Mouse (Mus musculus) left cerebral cortex, postnatal 14 days (tissue): ENCODE measurements around the gene Ltb4r2. TPM values are rescaled to one million over a fixed set of nuclear protein-coding genes. Genes with fewer than 3 reads are reported as not detected.

Experiments used
- DNase-seq, 2 experiments: peaks; one replicate each; pipeline ENCODE4 v3.0.0; 2021 to 2022; ENCODE audit warnings: low spot score in 2 of 2, mixed read lengths in 1 of 2
- intact Hi-C: fragments of 180-260 bp; cut with DNase I; formaldehyde crosslinking; loops from one replicate; pipeline ENCODE4 v1.15.1; 2025
- long read RNA-seq, 2 experiments: library from polyadenylated mRNA; stranded (forward); transcript quantifications; one replicate each; pipeline ENCODE4 v2.0.0; 2021
- total RNA-seq, 2 experiments: library from RNA; stranded (reverse); gene quantifications; 2 replicates each; pipeline ENCODE4 v1.2.3; 2021

Gene Ltb4r2
- under 1 TPM; 0.22 to 0.42 TPM for total RNA-seq
- long read RNA-seq, experiment 1: 0 reads
- long read RNA-seq, experiment 2: 0 reads

DNA sequence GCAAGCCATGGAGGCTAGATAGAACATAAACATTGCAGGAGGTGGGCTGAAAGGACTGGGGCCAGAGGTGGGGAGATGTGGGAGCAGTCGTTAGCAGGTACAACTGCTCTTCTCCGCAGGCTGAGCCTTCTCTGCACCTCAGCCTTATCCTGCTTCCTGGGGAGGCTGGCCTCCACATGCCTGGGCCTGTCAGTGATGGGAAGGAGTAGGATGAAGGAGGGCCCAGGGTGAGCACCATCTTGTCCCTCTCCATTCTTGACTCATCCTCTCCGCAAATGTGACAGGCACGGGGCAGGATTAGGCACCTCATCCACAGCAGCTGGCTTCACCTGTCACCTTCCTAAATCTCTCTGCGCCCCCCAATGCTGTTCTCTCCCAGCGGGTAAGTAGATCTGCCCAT is at the start of gene Ltb4r2:
Gene Ltb4r2 (plus strand): TSS at position 266 of the 400 bp plus-strand sequence.
- DNase-seq: no peak
- intact Hi-C loops: no loop called here

DNA sequence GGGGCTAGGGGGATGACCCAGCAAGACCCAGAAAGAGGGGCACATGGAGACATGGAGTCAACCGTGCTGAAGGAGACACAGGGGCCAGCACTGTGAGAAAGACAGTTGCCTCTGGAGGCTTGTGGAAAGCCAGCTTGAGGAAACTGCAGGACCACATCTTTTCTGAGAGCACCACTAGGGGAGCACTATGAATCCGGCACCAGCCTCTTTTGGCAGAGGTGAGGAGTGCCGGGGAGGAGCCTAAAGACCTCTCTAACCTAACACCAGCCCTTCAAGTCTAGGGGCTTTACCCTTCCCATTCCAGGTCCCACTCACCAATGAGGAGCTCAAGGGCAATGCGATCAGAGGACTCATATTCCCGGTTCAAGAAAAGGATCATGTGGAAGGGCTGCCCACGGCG is 49.4 kb upstream of the Ltb4r2 start:
- intact Hi-C loops: no loop called here
- DNase-seq: no peak

DNA sequence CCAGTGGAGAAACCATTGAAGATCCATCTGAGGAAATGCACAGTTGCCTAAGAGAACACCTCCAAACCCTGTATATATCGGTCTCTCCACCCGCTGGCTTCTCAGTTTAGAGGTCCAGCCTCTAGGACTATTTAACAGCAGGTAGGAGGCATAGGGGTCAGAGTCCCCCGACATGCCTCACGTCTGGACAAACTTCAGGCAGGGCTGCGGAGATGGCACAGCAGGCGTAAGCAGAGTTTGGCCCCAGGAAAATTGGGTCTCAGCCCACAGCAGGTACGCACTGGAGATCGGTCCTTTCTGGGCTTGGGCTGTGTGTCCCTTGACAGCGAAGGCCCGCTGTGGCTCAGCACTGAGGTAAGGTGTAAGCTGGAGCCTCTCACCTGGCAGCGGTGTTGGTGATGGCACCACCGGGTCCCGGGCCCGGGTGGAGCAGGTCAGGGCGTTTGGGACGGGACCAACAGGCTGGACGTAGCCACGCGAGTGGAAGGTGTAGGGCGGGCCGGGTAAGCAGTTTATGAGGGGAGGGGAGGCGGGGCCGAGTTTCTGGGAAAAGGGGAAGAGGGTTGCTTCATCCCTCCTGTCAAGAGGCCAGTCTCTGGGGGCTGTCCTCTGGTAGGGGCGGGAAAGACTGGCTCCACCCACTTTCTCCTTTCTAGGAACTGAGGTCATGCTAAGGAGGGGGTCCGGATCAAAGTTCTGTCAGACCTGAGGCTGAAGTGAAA is 48.1 kb upstream of the Ltb4r2 start:
- intact Hi-C loops: no loop called here
- DNase-seq: no peak

- no peak for DNase-seq
- intact Hi-C loops: no loop called here
These were observed 47.5 kb upstream of the Ltb4r2 start, which contains the start of gene Tgm1 for GRCm38 (mm10) chr14:55713729-55714122. Gene Tgm1 (minus strand): TSS chr14:55713926.

GRCm38 (mm10) chr14:55714893-55715292 is 46.3 kb upstream of the Ltb4r2 start:
- intact Hi-C loops: no loop called here
- DNase-seq: no peak

GRCm38 (mm10) chr14:55716271-55716670 is 45.0 kb upstream of the Ltb4r2 start:
- intact Hi-C loops: no loop called here
- DNase-seq: no peak

DNA sequence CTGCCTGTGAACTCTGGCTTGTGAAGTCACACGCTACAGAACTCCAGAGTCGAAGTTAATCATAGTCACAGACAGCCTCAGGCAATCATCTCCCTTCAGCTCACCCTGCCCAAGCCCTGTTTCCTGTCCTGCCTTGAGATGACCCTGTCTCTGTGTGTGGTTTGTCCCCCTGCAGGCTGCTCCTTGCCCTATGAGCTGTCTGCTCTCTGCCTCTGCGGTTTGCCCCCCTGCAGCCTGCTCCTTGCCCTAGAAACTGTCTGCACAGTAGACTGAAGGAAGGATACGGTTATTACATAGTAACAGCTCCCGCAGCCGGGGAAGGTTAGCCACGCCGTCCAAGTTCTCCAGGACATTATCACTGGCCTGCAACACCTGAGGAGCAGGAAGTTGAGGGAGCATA is 44.3 kb upstream of the Ltb4r2 start:
- intact Hi-C loops: no loop called here
- DNase-seq: no peak

DNA sequence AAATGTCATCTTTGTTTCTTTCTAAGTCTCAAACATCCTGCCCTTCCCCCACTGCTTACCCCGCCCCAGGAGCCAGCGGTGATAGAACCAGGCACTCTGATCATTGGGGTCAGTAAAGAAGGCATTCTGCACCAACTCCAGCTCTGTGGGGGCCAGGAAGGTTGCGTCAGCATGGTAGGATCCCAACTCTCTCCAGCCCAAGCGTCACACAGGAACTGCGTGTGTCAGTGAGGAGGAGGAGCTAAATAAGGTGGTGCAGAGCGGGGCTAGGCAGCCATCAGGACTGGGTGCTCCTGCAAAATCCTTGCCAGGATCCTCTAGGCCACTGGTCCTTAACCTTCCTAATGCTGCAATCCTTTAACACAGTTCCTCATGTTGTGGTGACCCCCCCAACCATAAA is 41.5 kb upstream of the Ltb4r2 start:
- intact Hi-C loops: no loop called here
- DNase-seq: no peak

GRCm38 (mm10) chr14:55720666-55721065 is 40.6 kb upstream of the Ltb4r2 start:
- no peak for DNase-seq
- intact Hi-C loops: no loop called here

DNA sequence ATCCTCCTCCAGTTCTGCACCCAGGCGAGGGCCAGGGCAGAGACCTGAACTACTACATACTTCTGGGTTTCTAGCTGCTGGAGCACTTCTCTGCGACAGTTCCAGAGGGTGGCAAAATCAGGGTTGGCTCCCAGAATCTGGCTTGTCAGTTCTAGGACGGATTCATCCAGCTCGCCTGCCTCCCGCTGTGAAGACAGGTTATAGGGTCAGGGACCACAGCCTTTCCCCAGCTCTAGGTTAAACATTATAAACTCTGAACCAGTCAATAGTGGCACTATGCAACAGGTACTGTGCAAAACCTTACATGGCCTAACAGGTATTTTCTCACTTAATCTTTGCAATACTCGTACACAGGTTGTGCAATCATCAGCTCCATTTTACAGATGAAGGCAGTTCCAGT is 40.2 kb upstream of the Ltb4r2 start:
- intact Hi-C loops: no loop called here
- DNase-seq: no peak

DNA sequence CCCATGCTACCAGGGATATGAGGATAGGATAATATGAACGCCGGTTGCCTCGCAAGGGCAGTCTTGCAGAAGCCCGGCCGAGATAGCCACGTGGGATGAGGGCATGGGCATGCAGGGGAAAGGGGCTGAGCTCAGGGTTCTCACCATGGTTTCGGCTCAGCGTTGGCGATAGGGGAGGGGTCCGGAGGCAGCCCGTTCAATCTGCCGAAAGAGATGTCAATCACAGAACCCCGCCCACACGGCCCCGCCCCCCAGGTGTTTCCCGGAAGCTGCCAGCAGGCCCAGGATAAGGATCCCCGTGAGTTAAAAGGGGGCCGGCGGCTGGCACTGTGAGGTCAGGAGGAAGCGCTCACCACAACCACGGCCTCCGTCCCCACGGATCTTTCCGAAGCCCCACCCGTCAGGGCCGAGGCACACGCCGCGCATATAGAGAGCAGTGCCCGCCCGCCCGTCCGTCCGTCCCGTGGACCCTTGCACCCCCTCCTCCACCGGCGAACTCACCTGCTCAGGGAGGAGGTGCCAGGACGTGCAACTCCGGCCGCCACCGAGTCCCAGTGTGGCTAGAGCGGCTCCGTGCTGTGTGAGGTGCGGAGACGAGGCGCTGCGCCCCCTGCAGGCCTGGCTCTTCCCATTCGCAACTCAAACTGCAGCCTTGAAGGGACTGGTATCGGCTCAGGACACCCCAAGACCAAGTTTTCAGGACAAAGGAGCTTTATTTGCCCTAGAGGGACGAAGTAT is 39.4 kb upstream of the Ltb4r2 start, which contains the start of gene Rabggta:
Gene Rabggta (minus strand): TSS at position 564 of the 738 bp plus-strand sequence.
- intact Hi-C loops: no loop called here
- peak; percentile 94 for DNase-seq

DNA sequence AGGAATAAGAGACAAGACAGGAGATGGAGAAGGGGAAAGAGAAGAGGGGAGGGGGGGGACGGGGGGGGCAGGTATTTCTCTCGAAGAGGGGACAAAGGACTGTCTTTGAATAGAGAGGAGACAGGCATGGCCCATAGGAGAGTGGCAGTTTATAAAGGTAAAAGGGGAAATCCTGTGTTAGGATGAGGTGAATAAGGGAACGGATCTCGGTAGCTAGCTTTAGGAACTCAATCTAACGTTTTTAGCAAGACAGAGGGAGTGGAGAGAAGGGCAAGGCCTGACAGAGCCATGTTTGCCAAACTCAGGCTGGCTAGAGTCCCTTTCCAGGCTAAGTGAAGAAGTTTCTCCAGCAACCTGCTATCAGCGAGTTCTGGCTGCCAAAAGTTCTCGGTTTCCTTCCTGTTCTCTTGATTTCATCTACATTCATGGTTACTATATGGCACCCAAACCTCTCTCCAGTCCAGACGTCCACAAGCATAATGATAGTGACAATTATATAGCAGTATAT is 38.7 kb upstream of the Ltb4r2 start:
- intact Hi-C loops: no loop called here
- no peak for DNase-seq

GRCm38 (mm10) chr14:55723433-55723832 is 37.8 kb upstream of the Ltb4r2 start:
- DNase-seq: no peak
- intact Hi-C loops: no loop called here

DNA sequence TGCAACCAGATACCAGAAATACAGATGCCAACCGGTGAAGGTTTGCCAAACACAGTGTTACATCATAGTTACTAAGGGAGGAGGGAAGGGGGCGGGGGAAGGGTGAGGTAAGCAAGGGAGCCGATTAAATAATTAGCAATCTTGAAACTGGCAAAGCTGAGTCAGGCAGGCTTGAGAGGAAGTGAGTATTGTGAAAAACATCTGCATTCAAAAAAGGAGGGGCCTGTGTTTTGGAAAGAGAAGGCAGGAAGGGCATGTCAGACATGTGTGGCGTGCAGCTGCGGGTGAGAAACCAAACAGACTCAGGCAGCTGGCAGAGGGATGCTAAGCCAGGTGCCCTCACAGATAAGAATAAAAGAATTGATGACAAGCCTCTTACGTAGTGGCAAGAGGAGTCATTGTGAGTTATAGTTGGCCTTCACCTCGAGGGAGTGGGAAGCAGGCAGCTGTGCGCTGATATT is 36.8 kb upstream of the Ltb4r2 start:
- intact Hi-C loops: no loop called here

GRCm38 (mm10) chr14:55726261-55726660 is 35.0 kb upstream of the Ltb4r2 start:
- intact Hi-C loops: no loop called here
- no peak for DNase-seq

More for the DNA sequence above, 36.8 kb upstream of the Ltb4r2 start:
- no peak for DNase-seq

GRCm38 (mm10) chr14:55727889-55728685 is 33.1 kb upstream of the Ltb4r2 start:
- intact Hi-C loops: no loop called here

DNA sequence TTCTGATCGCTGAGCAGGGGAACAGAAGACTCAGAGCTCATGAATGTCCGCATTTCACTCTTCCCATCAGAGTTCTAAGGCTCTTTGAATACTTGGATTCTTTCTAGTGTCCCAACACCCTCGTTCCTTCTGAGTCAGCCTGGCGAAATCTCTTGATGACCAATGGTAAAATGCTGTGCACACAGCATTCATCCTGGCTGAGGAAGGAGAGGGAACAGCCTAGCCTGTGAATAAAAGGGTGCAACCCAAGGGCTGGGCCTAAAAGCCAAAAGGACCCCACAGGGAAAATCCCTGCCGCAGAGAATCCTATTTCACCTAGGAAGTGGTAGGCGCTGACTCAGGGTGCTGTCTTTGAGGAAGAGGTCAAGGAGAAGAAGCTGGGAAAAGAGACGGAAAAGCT is 31.1 kb upstream of the Ltb4r2 start:
- intact Hi-C loops: no loop called here
- no peak for DNase-seq

More at GRCm38 (mm10) chr14:55727889-55728685, 33.1 kb upstream of the Ltb4r2 start:
- no peak for DNase-seq

- intact Hi-C loops: no loop called here
- DNase-seq: peak; percentile 49 to 69
These were observed 30.6 kb upstream of the Ltb4r2 start for GRCm38 (mm10) chr14:55730531-55731032.

GRCm38 (mm10) chr14:55733889-55734288 is 27.3 kb upstream of the Ltb4r2 start:
- intact Hi-C loops: no loop called here
- DNase-seq: no peak
